ENCODE assay signal across 16 mouse cellular contexts in the genomic region with DNA sequence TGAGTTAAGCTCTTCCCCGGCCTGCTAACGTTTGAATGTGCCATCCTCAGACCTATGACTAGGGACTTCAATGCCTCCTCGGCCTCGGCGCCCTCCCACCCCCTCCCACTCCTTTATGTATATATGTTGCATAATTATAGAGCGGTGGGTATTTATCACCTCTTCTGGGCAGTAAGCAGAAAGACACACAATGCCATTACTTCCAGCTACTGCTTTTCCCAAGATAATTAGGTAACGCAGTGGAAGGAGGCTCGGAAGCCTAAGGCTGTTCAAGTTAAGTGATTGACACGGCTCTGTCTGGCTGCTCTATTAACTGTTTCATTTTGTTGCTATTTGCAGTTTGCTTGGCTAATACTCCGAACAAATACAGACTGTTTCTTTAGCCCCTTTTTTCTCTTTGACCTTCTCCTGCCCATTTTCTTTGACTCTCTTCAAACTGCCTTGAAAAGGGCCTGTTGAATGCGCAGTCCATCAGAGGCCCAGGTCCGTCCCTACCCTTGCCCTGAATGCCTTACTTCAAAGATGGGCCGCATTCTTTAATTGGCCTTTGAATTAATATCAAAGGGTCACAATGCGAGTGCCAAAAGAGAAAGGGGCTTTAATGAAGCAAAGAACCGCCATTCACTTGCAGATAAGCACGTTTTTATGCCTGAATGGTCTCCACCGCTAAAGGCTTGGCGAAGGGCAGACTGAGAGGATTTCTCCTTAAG. TPM values are rescaled to one million over a fixed set of nuclear protein-coding genes. Genes with fewer than 3 reads are reported as not detected.
A peak's percentile ranks its signal among the peaks of the same experiment; 100 is the strongest.
DNase-seq lines count a peak whose midpoint lies in the region; ATAC-seq and TF ChIP-seq lines count a peak whose summit lies in the region.
"Had no signal": no experiment of that assay in that cellular context is flagged by ENCODE, and none has a peak within 500 bp of the region (broad histone marks: within the 10 kb centered on the region; RNA-seq: fewer than 3 reads in every experiment).

No protein-coding gene starts in this region.

- H3K4me3 ChIP-seq in midbrain, embryonic 10.5 days, result peak overlapping the region; percentile 28; the same call in 1 of the 2 replicates
- no peak overlapping the region for H3K4me3 ChIP-seq in midbrain, postnatal 0 days (ENCODE audit: low read depth, low read length)
- H3K4me3 ChIP-seq in forebrain, embryonic 14.5 days (ENCODE audit: low read depth, low read length), result no peak overlapping the region
- H3K4me3 ChIP-seq in hindbrain, postnatal 0 days (ENCODE audit: low read length), result no peak overlapping the region
- H3K4me3 ChIP-seq: heart, embryonic 10.5 days; kidney, embryonic 15.5 days; liver, embryonic 13.5 days had no signal

- H3K9me3 ChIP-seq in midbrain, embryonic 10.5 days (replicated peaks), result no peaks in the 10 kb centered on the region
- H3K9me3 ChIP-seq in midbrain, postnatal 0 days (ENCODE audit: low read length), result no peaks in the 10 kb centered on the region
- H3K9me3 ChIP-seq in forebrain, embryonic 14.5 days (replicated peaks; ENCODE audit: control insufficient read depth, low read length), result no peaks in the 10 kb centered on the region
- no peaks in the 10 kb centered on the region for H3K9me3 ChIP-seq in hindbrain, postnatal 0 days (ENCODE audit: low read length)
- H3K9me3 ChIP-seq: heart, embryonic 10.5 days; kidney, embryonic 15.5 days; liver, embryonic 13.5 days had no signal

- no peak overlapping the region for H3K9ac ChIP-seq in midbrain, postnatal 0 days (replicated peaks; ENCODE audit: low read length, poor library complexity, severe bottlenecking)
- H3K9ac ChIP-seq in forebrain, embryonic 14.5 days (ENCODE audit: low read length), result no peak overlapping the region
- no peak overlapping the region for H3K9ac ChIP-seq in hindbrain, postnatal 0 days (replicated peaks; ENCODE audit: low read length)
- H3K9ac ChIP-seq: kidney, embryonic 15.5 days; liver, embryonic 13.5 days had no signal

- peaks cover 19% of the 10 kb centered on the region for H3K36me3 ChIP-seq in midbrain, embryonic 10.5 days
- H3K36me3 ChIP-seq in midbrain, postnatal 0 days (ENCODE audit: insufficient read depth, low read length), result no peaks in the 10 kb centered on the region
- no peaks in the 10 kb centered on the region for H3K36me3 ChIP-seq in forebrain, embryonic 14.5 days (ENCODE audit: control insufficient read depth, insufficient read depth, low read length)
- no peaks in the 10 kb centered on the region for H3K36me3 ChIP-seq in hindbrain, postnatal 0 days (ENCODE audit: insufficient read depth, low read length)
- H3K36me3 ChIP-seq: heart, embryonic 10.5 days; kidney, embryonic 15.5 days; liver, embryonic 13.5 days had no signal

- ATAC-seq in midbrain, postnatal 0 days (ENCODE audit: low FRiP score), result no peak
- ATAC-seq in forebrain, embryonic 14.5 days, result peak; percentile 90
- ATAC-seq in hindbrain, postnatal 0 days, result no peak

- TF ChIP-seq CTCF in midbrain, postnatal 0 days (IDR thresholded peaks at IDR 0.05), result no peak
- TF ChIP-seq CTCF in hindbrain, postnatal 0 days (IDR thresholded peaks at IDR 0.05; ENCODE audit: low read depth), result no peak

- DNase-seq in midbrain, embryonic 10.5 days (ENCODE audit: low spot score), result peak; percentile 64
- DNase-seq in midbrain, postnatal 0 days (ENCODE audit: low spot score), result no peak
- peak; percentile 83 for DNase-seq in forebrain, embryonic 14.5 days (ENCODE audit: low spot score)
- DNase-seq in hindbrain, postnatal 0 days (ENCODE audit: low spot score), result peak; percentile 8
- DNase-seq in retina, embryonic 14.5 days (ENCODE audit: low spot score), result peak; percentile 64
- no peak for DNase-seq in spleen, adult 12 weeks (ENCODE audit: low spot score)
- DNase-seq in adrenal gland, postnatal 25 days, result no peak
- DNase-seq in cerebellum, adult 18-20 months, result no peak
- DNase-seq: cerebellum, adult 9-10 months; liver, embryonic 13.5 days; lung, postnatal 36 days; right cerebral cortex, postnatal 14 days; thymus, adult 18-20 months had no signal

- peaks cover 98% of the 10 kb centered on the region for H3K4me1 ChIP-seq in midbrain, embryonic 10.5 days
- H3K4me1 ChIP-seq in midbrain, postnatal 0 days (ENCODE audit: insufficient read depth, low read length), result no peaks in the 10 kb centered on the region
- 0 out of 2 replicates have a peak, but pooled peaks cover 4% of the 10 kb centered on the region for H3K4me1 ChIP-seq in forebrain, embryonic 14.5 days (ENCODE audit: control insufficient read depth, insufficient read depth, low read length)
- no peaks in the 10 kb centered on the region for H3K4me1 ChIP-seq in hindbrain, postnatal 0 days (ENCODE audit: insufficient read depth, low read length)
- H3K4me1 ChIP-seq: heart, embryonic 10.5 days; kidney, embryonic 15.5 days; liver, embryonic 13.5 days had no signal

- H3K27me3 ChIP-seq in midbrain, embryonic 10.5 days (ENCODE audit: low read depth, poor library complexity, severe bottlenecking), result peaks cover 100% of the 10 kb centered on the region
- peaks cover 33% of the 10 kb centered on the region for H3K27me3 ChIP-seq in midbrain, postnatal 0 days (ENCODE audit: insufficient read depth, low read length)
- H3K27me3 ChIP-seq in forebrain, embryonic 14.5 days (replicated peaks; ENCODE audit: control insufficient read depth, insufficient read depth, low read length), result peaks cover 93% of the 10 kb centered on the region
- peaks cover 13% of the 10 kb centered on the region for H3K27me3 ChIP-seq in hindbrain, postnatal 0 days (ENCODE audit: insufficient read depth, low read length)

- H3K4me2 ChIP-seq in midbrain, postnatal 0 days (ENCODE audit: low read depth, low read length, poor library complexity, severe bottlenecking), result no peak overlapping the region
- H3K4me2 ChIP-seq in forebrain, embryonic 14.5 days (ENCODE audit: low read length), result no peak overlapping the region; the same call in 1 of the 2 replicates
- peak overlapping the region; percentile 36 for H3K4me2 ChIP-seq in hindbrain, postnatal 0 days (ENCODE audit: low read depth, low read length)
- H3K4me2 ChIP-seq: kidney, embryonic 15.5 days; liver, embryonic 13.5 days had no signal

- 11% methylated on average over 18 of the region's 18 CpGs for WGBS in midbrain, embryonic 10.5 days
- 26% methylated on average over 18 of the region's 18 CpGs for WGBS in midbrain, postnatal 0 days
- 3% methylated on average over 18 of the region's 18 CpGs for WGBS in forebrain, embryonic 14.5 days
- 27% methylated on average over 18 of the region's 18 CpGs for WGBS in hindbrain, postnatal 0 days

- peak overlapping the region; percentile 78 for H3K27ac ChIP-seq in midbrain, embryonic 10.5 days (replicated peaks)
- H3K27ac ChIP-seq in midbrain, postnatal 0 days (ENCODE audit: low read depth, low read length), result no peak overlapping the region
- no peak overlapping the region for H3K27ac ChIP-seq in forebrain, embryonic 14.5 days (ENCODE audit: low read depth, low read length)
- H3K27ac ChIP-seq in hindbrain, postnatal 0 days, result 0 out of 2 replicates have a peak overlapping the region, but pooled peaks have one; percentile 20
- H3K27ac ChIP-seq: heart, embryonic 10.5 days; kidney, embryonic 15.5 days; liver, embryonic 13.5 days had no signal

RNA-seq across cellular contexts. Expression of gene Pax3, which starts 29.2 kb away (rescaled TPM):
- polyA plus RNA-seq in midbrain, embryonic 10.5 days (2016; fragmentation: Nextera tagmentation; extraction: Ambion mirVana), result 33.6 and 34.3 TPM in 2 replicates
- total RNA-seq in midbrain, postnatal 0 days (2014; rRNA removed), result 5.3 and 5.8 TPM in 2 replicates
- polyA plus RNA-seq in midbrain, postnatal 0 days (2015; fragmentation: Nextera tagmentation; extraction: Ambion mirVana), result 4.4 and 4.5 TPM in 2 replicates
- polyA plus RNA-seq in forebrain, embryonic 14.5 days (2014; fragmentation: Nextera tagmentation; extraction: Ambion mirVana), result 0.24 and 0.33 TPM in 2 replicates
- 8.0 and 11.9 TPM in 2 replicates for total RNA-seq in hindbrain, postnatal 0 days (2014; rRNA removed)
- 14.0 and 14.5 TPM in 2 replicates for polyA plus RNA-seq in hindbrain, postnatal 0 days (2015; fragmentation: Nextera tagmentation; extraction: Ambion mirVana)
- total RNA-seq in adrenal gland, postnatal 25 days (2021), result not detected in 2 replicates
- total RNA-seq: left cerebral cortex, postnatal 25 days had no signal
- polyA plus RNA-seq: kidney, embryonic 15.5 days had no signal

Comparison
In these comparisons a context has a peak if more than half of its experiments do, and no peak if none do; other contexts are left out.
1. DNase-seq: peak in midbrain, embryonic 10.5 days (single experiment), forebrain, embryonic 14.5 days (single experiment), hindbrain, postnatal 0 days (single experiment) and retina, embryonic 14.5 days (single experiment); none in midbrain, postnatal 0 days (single experiment), spleen, adult 12 weeks (single experiment), adrenal gland, postnatal 25 days (single experiment) and cerebellum, adult 18-20 months (0 of 2).
2. H3K27ac ChIP-seq: peak in midbrain, embryonic 10.5 days (single experiment) and hindbrain, postnatal 0 days (single experiment); none in midbrain, postnatal 0 days (single experiment) and forebrain, embryonic 14.5 days (single experiment).